Mouse (Mus musculus) CH12.LX (cell line): Measurements from ENCODE around the gene Sptbn2. TPM values are rescaled to one million over a fixed set of nuclear protein-coding genes. Genes with fewer than 3 reads are reported as not detected.

Source experiments
- DNase-seq: peaks from one replicate; pipeline ENCODE4 v3.0.0-alpha.2; 2013; ENCODE audit errors: extremely low read depth
- H3K27ac ChIP-seq: 2 replicates; pipeline ENCODE4 v1.5.1; 2012; ENCODE audit warnings: low read depth, mild to moderate bottlenecking, control low read depth, moderate library complexity; ENCODE audit not compliant: insufficient read depth
- H3K27me3 ChIP-seq: replicated peaks from 2 replicates; pipeline ENCODE3; 2012; ENCODE audit warnings: inconsistent platforms
- H3K36me3 ChIP-seq, 2 experiments: replicated peaks in 1 of 2; 2 replicates each; pipeline versions ENCODE3 to v1.6.1; 2012; ENCODE audit warnings: inconsistent platforms in 1 of 2, low read length in 1 of 2, mild to moderate bottlenecking in 1 of 2, mixed read lengths in 1 of 2, moderate library complexity in 1 of 2; ENCODE audit not compliant: control insufficient read depth in 1 of 2, insufficient read depth in 1 of 2
- H3K4me1 ChIP-seq, 2 experiments: 2 replicates each; pipeline ENCODE4 v1.6.1; 2012; ENCODE audit warnings: inconsistent platforms in 1 of 2, moderate library complexity in 1 of 2; ENCODE audit not compliant: insufficient read depth in 2 of 2, control insufficient read depth in 1 of 2
- H3K4me2 ChIP-seq: 2 replicates; pipeline ENCODE4 v1.6.1; 2012; ENCODE audit warnings: low read depth, mild to moderate bottlenecking, control low read depth; ENCODE audit not compliant: poor library complexity, insufficient read depth, severe bottlenecking
- H3K4me3 ChIP-seq, 3 experiments: fragments of 150-350 bp in 1 of 3; sonication (generic) in 1 of 3; replicated peaks in 1 of 3; 2 replicates each; pipeline versions ENCODE3 to v1.5.1; 2011 to 2012; ENCODE audit warnings: low read depth in 2 of 3, low read length in 2 of 3, mild to moderate bottlenecking in 2 of 3, moderate library complexity in 2 of 3, control low read depth in 1 of 3, improper control_type of control experiment in 1 of 3, inconsistent platforms in 1 of 3, mixed read lengths in 1 of 3; ENCODE audit not compliant: poor library complexity in 1 of 3
- H3K79me2 ChIP-seq: replicated peaks from 2 replicates; pipeline ENCODE4 v1.6.1; 2012; ENCODE audit warnings: mild to moderate bottlenecking, moderate library complexity; ENCODE audit not compliant: control insufficient read depth, poor library complexity, insufficient read depth, severe bottlenecking; ENCODE audit errors: extremely low read depth
- H3K9ac ChIP-seq: 2 replicates; pipeline ENCODE4 v1.6.1; 2012; ENCODE audit warnings: low read depth, mild to moderate bottlenecking, control low read depth, moderate library complexity; ENCODE audit not compliant: insufficient read depth
- H3K9me3 ChIP-seq: replicated peaks from 2 replicates; pipeline ENCODE3; 2012; ENCODE audit warnings: low read length, inconsistent platforms, mixed read lengths
- CHD1 ChIP-seq: IDR thresholded peaks from 2 replicates; pipeline ENCODE4 v1.6.1; 2012; ENCODE audit warnings: low read depth, low read length, improper control_type of control experiment, inconsistent platforms
- ELF1 ChIP-seq: IDR thresholded peaks from 2 replicates; pipeline ENCODE4 v1.6.1; 2014; ENCODE audit warnings: low read depth, mild to moderate bottlenecking, inconsistent platforms, low read length, improper control_type of control experiment
- ETS1 ChIP-seq: conservative IDR thresholded peaks from 2 replicates; pipeline ENCODE4 v1.6.1; 2012; ENCODE audit warnings: low read depth, mild to moderate bottlenecking, inconsistent platforms, low read length, improper control_type of control experiment, moderate library complexity
- GABPA ChIP-seq: IDR thresholded peaks from 2 replicates; pipeline ENCODE4 v1.6.1; 2012; ENCODE audit warnings: low read depth, low read length, improper control_type of control experiment, inconsistent platforms; ENCODE audit not compliant: insufficient replicate concordance
- IRF4 ChIP-seq: IDR thresholded peaks from 2 replicates; pipeline ENCODE4 v1.6.1; 2014; ENCODE audit warnings: low read depth, mild to moderate bottlenecking, inconsistent platforms, low read length, improper control_type of control experiment
- JUND ChIP-seq: conservative IDR thresholded peaks from 2 replicates; pipeline ENCODE4 v1.6.1; 2011; ENCODE audit warnings: low read depth, low read length, improper control_type of control experiment
- KAT2A ChIP-seq: IDR thresholded peaks from 2 replicates; pipeline ENCODE4 v1.6.1; 2012; ENCODE audit warnings: low read length, improper control_type of control experiment, inconsistent platforms; ENCODE audit not compliant: insufficient replicate concordance
- MAFK ChIP-seq: IDR thresholded peaks from 2 replicates; pipeline ENCODE4 v1.6.1; 2011; ENCODE audit warnings: low read length, improper control_type of control experiment; ENCODE audit not compliant: insufficient replicate concordance
- MAZ ChIP-seq: IDR thresholded peaks from 2 replicates; pipeline ENCODE4 v1.6.1; 2012; ENCODE audit warnings: low read depth, mild to moderate bottlenecking, inconsistent platforms, low read length, improper control_type of control experiment, moderate library complexity
- MEF2A ChIP-seq: IDR thresholded peaks from 2 replicates; pipeline ENCODE4 v1.6.1; 2014; ENCODE audit warnings: low read depth, mild to moderate bottlenecking, inconsistent platforms, low read length, improper control_type of control experiment, borderline replicate concordance
- MXI1 ChIP-seq: IDR thresholded peaks from 2 replicates; pipeline ENCODE4 v1.6.1; 2011; ENCODE audit warnings: mild to moderate bottlenecking, low read depth, low read length, improper control_type of control experiment
- MYC ChIP-seq: IDR thresholded peaks from 2 replicates; pipeline ENCODE4 v1.6.1; 2011; ENCODE audit warnings: low read depth, mild to moderate bottlenecking, improper control_type of control experiment, low read length
- PAX5 ChIP-seq: IDR thresholded peaks from 2 replicates; pipeline ENCODE4 v1.6.1; 2012; ENCODE audit warnings: low read length, inconsistent platforms, mixed read lengths
- POLR2A ChIP-seq: IDR thresholded peaks from 2 replicates; pipeline ENCODE4 v1.6.1; 2011; ENCODE audit warnings: low read depth, mild to moderate bottlenecking, improper control_type of control experiment, low read length
- POLR2AphosphoS2 ChIP-seq: IDR thresholded peaks from 2 replicates; pipeline ENCODE4 v1.6.1; 2011; ENCODE audit warnings: low read depth, low read length, improper control_type of control experiment
- RAD21 ChIP-seq: IDR thresholded peaks from 2 replicates; pipeline ENCODE4 v1.6.1; 2011; ENCODE audit warnings: low read depth, mild to moderate bottlenecking, low read length, improper control_type of control experiment, moderate library complexity
- RCOR1 ChIP-seq: conservative IDR thresholded peaks from 2 replicates; pipeline ENCODE4 v1.6.1; 2012; ENCODE audit warnings: low read depth, mild to moderate bottlenecking, inconsistent platforms, low read length, improper control_type of control experiment
- SIN3A ChIP-seq: IDR thresholded peaks from 2 replicates; pipeline ENCODE4 v1.6.1; 2012; ENCODE audit warnings: low read length, improper control_type of control experiment, inconsistent platforms
- USF1 ChIP-seq: IDR thresholded peaks from 2 replicates; pipeline ENCODE4 v1.6.1; 2014; ENCODE audit warnings: low read depth, mild to moderate bottlenecking, inconsistent platforms, low read length, improper control_type of control experiment
- ZC3H11A ChIP-seq: IDR thresholded peaks from 2 replicates; pipeline ENCODE4 v1.6.1; 2012; ENCODE audit warnings: low read depth, mild to moderate bottlenecking, inconsistent platforms, low read length, improper control_type of control experiment
- ZKSCAN1 ChIP-seq: IDR thresholded peaks from 2 replicates; pipeline ENCODE4 v1.6.1; 2012; ENCODE audit warnings: low read depth, inconsistent platforms, low read length, improper control_type of control experiment, borderline replicate concordance
- ZMIZ1 ChIP-seq: IDR thresholded peaks from 2 replicates; pipeline ENCODE4 v1.6.1; 2012; ENCODE audit warnings: low read depth, mild to moderate bottlenecking, inconsistent platforms, low read length, improper control_type of control experiment
- ZNF384 ChIP-seq: IDR thresholded peaks from 2 replicates; pipeline ENCODE4 v1.6.1; 2012; ENCODE audit warnings: low read depth, low read length, improper control_type of control experiment, inconsistent platforms
- dilution Hi-C: fragments of 300-500 bp; cut with MboI; formaldehyde crosslinking; loops from 2 replicates; pipeline ENCODE4 v1.14.3; 2020; ENCODE audit warnings: low sequenced_read_pairs; ENCODE audit not compliant: extremely low pct_unique_long_range_greater_than_20kb, extremely low pct_ligation_motif_present
- in situ Hi-C: fragments of 300-500 bp; cut with MboI; formaldehyde crosslinking; loops from 3 replicates; pipeline ENCODE4 v1.14.3; 2019; ENCODE audit warnings: low sequenced_read_pairs, low pct_ligation_motif_present, low pct_unique_long_range_greater_than_20kb, mixed read lengths
- polyA plus RNA-seq: library from polyadenylated mRNA; unstranded; fragments of >175 nt; gene quantifications from 2 replicates; pipeline ENCODE4 v1.2.1, GENCODE M21; 2012; ENCODE audit warnings: low read depth; ENCODE audit not compliant: insufficient read length
- total RNA-seq, 2 experiments: library from RNA; depleted of rRNA; stranded (reverse); fragments of 300-350 nt in 1 of 2; fragments of >200 nt in 1 of 2; gene quantifications; 2 replicates each; pipeline ENCODE4 v1.2.3; 2012 to 2014

Sptbn2 gene
- total and polyA plus RNA-seq, 3 experiments, result 0.08 to 2.7 (median 0.24) TPM

GRCm38 (mm10) chr19:4786313-4786712, 75.3 kb downstream of the Sptbn2 start:
- H3K36me3 ChIP-seq, result peaks cover 71 to 97% of the 10 kb centered on the region in 2 experiments
- no peak for TF ChIP-seq POLR2A
- TF ChIP-seq RAD21, result no peak
- TF ChIP-seq ETS1, result no peak
- TF ChIP-seq, all 38 proteins: peak for 0
- Histone ChIP-seq H3K4me3 (no peak overlapping the region), H3K27me3 (no peaks in the 10 kb centered on the region), H3K4me2 (no peak overlapping the region), H3K79me2 (peaks cover 95% of the 10 kb centered on the region), H3K27ac (no peak overlapping the region), H3K9me3 (no peaks in the 10 kb centered on the region), H3K9ac (no peak overlapping the region), H3K4me1 (peaks cover 11 to 51% of the 10 kb centered on the region in 2 experiments)
- DNase-seq, result no peak
- dilution Hi-C loops (no loop called here), in situ Hi-C loops (no loop called here)

GRCm38 (mm10) chr19:4793281-4793830, 82.4 kb downstream of the Sptbn2 start:
- Histone ChIP-seq H3K9me3 (no peaks in the 10 kb centered on the region), H3K4me2 (peak overlapping the region; percentile 74), H3K36me3 (peaks cover 22 to 53% of the 10 kb centered on the region in 2 experiments), H3K9ac (peak overlapping the region; percentile 60), H3K27me3 (no peaks in the 10 kb centered on the region), H3K27ac (peak overlapping the region; percentile 33; the same call in 1 of the 2 replicates), H3K4me1 (peaks cover 9 to 51% of the 10 kb centered on the region in 2 experiments; a peak in 3 of 4 replicates), H3K4me3 (peak overlapping the region; percentile 73 to 87 (median 74)), H3K79me2 (peaks cover 87% of the 10 kb centered on the region)
- dilution Hi-C loops, result no loop called here
- in situ Hi-C loops, result no loop called here
- TF ChIP-seq SIN3A (peak; percentile 78), MEF2A (0 out of 2 replicates have a peak, but pooled peaks have one; percentile 34), ZC3H11A (no peak), MXI1 (peak; percentile 11; the same call in 1 of the 2 replicates)
- peak; percentile 49 for DNase-seq

DNA sequence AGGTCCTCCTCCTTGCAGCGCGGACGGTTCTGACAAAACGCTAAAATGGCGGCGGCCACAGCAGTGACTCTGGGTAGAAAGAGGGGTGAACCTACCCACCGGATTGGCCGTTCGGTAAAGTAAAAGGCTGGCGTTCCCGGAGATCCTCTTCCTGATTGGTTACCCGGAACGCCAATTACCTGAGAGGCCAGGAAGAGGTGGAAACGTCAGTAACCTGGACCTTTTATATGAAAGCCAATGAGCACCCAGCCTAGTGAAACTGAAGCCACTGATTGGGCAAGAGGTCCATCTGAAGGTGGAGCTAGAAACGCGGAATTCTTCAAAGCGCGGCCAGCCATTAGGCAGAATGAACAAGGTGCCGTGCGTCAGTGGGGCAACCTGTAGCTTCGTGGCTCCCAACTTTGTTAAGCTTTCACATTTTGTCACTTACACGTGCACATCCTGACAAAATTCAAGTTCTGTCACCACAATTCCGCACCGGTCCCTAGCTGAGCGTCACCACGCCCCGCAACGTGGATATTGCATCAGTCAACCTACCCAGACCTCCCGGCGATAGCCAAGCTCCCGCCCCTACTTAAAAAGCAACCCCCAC, 83.0 kb downstream of the Sptbn2 start, which contains the start of gene Rbm4:
Rbm4 (minus strand) TSS at position 71 of the 592 bp plus-strand sequence.
- Histone ChIP-seq H3K36me3 (peaks cover 20 to 53% of the 10 kb centered on the region in 2 experiments), H3K9me3 (no peaks in the 10 kb centered on the region), H3K79me2 (peaks cover 87% of the 10 kb centered on the region), H3K4me3 (peak within 1 kb of the TSS; percentile 73 to 87 (median 84)), H3K4me2 (peak within 1 kb of the TSS; percentile 95), H3K9ac (peak within 1 kb of the TSS; percentile 97), H3K27me3 (no peaks in the 10 kb centered on the region), H3K4me1 (peaks cover 8 to 45% of the 10 kb centered on the region in 2 experiments; a peak in 3 of 4 replicates), H3K27ac (peak within 1 kb of the TSS; percentile 92; the same call in 1 of the 2 replicates)
- in situ Hi-C loops (no loop called here), dilution Hi-C loops (no loop called here)
- DNase-seq, result peak; percentile 100
- TF ChIP-seq JUND (no peak), PAX5 (no peak), GABPA (no peak), RCOR1 (no peak), CHD1 (no peak), POLR2AphosphoS2 (peak; percentile 91), KAT2A (peak; percentile 72; the same call in 1 of the 2 replicates), ZMIZ1 (peak; percentile 81; the same call in 1 of the 2 replicates), ELF1 (peak; percentile 90), MAFK (no peak), ZC3H11A (no peak), ZKSCAN1 (no peak), IRF4 (no peak), ZNF384 (no peak), MAZ (0 out of 2 replicates have a peak, but pooled peaks have one; percentile 41), USF1 (no peak), MYC (peak; percentile 99), SIN3A (peak; percentile 58; the same call in 1 of the 2 replicates)
